Comparison of ENCODE assay signal across 8 mouse cellular contexts in genomic region chr7:19000421-19000820, GRCm38 (mm10). TPM values are rescaled to one million over a fixed set of nuclear protein-coding genes. Genes with fewer than 3 reads are reported as not detected.
A peak's percentile ranks its signal among the peaks of the same experiment; 100 is the strongest.
DNase-seq lines count a peak whose midpoint lies in the region; ATAC-seq and TF ChIP-seq lines count a peak whose summit lies in the region.

No protein-coding gene starts in this region.

- H3K4me3 ChIP-seq in liver, postnatal 0 days (ENCODE audit: low read depth, low read length) = peak overlapping the region; percentile 56

- WGBS in liver, postnatal 0 days (ENCODE audit: insufficient replicate concordance) = 44% methylated on average over 10 of the region's 10 CpGs

- TF ChIP-seq CTCF in liver, postnatal 0 days (IDR thresholded peaks at IDR 0.05; ENCODE audit: low read depth) = no peak

- no peak for ATAC-seq in cerebellum, adult (ENCODE audit: insufficient number of reproducible peaks, low FRiP score, low TSS enrichment)
- ATAC-seq in liver, postnatal 0 days = no peak

- peaks cover 11% of the 10 kb centered on the region; the same call in 1 of the 2 replicates for H3K36me3 ChIP-seq in liver, postnatal 0 days (replicated peaks; ENCODE audit: insufficient read depth, low read length)

- no peak for TF ChIP-seq EP300 in liver, postnatal 0 days (IDR thresholded peaks at IDR 0.05; ENCODE audit: low read depth)

- no peaks in the 10 kb centered on the region for H3K27me3 ChIP-seq in liver, postnatal 0 days (ENCODE audit: insufficient read depth, low read length)

- peak overlapping the region; percentile 98 for H3K4me2 ChIP-seq in liver, postnatal 0 days (ENCODE audit: low read depth, low read length)

- peak overlapping the region; percentile 60 for H3K9ac ChIP-seq in liver, postnatal 0 days (replicated peaks)

- H3K9me3 ChIP-seq in liver, postnatal 0 days (ENCODE audit: low read length) = no peaks in the 10 kb centered on the region

- H3K4me1 ChIP-seq in liver, postnatal 0 days (ENCODE audit: insufficient read depth) = peaks cover 34% of the 10 kb centered on the region

- H3K27ac ChIP-seq in liver, postnatal 0 days (ENCODE audit: low read depth) = peak overlapping the region; percentile 64

- DNase-seq in cerebellum, adult 11 months = peak; percentile 41
- DNase-seq in urinary bladder, adult 2 months (ENCODE audit: low spot score) = peak; percentile 41
- DNase-seq in urinary bladder, postnatal 4 days (ENCODE audit: low spot score in 2 of 2) = no peak
- peak; percentile 30 for DNase-seq in liver, postnatal 0 days
- no peak for DNase-seq in frontal cortex, postnatal 36 days (ENCODE audit: low spot score in 2 of 2)
- DNase-seq in left cerebral cortex, adult 11 months (ENCODE audit: low spot score) = no peak
- DNase-seq in MN1 (ENCODE audit: low spot score) = no peak

RNA-seq across cellular contexts. Expression of gene Irf2bp1, which starts 3.4 kb away (rescaled TPM):
- 15.8 and 20.3 TPM in 2 replicates for polyA plus RNA-seq in urinary bladder, adult 2 months (2012; rRNA removed)
- 6.3 and 8.8 TPM in 2 replicates for polyA plus RNA-seq in liver, postnatal 0 days (2015; fragmentation: Nextera tagmentation; extraction: Ambion mirVana)

RNA-seq across cellular contexts. Expression of gene Mypop, which starts 9.4 kb away (rescaled TPM):
- polyA plus RNA-seq in urinary bladder, adult 2 months (2012; rRNA removed) = 7.5 and 9.5 TPM in 2 replicates
- polyA plus RNA-seq in liver, postnatal 0 days (2015; fragmentation: Nextera tagmentation; extraction: Ambion mirVana) = 0.39 and 0.55 TPM in 2 replicates

RNA-seq across cellular contexts. Expression of gene Nanos2, which starts 13.2 kb away (rescaled TPM):
- polyA plus RNA-seq in urinary bladder, adult 2 months (2012; rRNA removed) = 0.04 TPM in 1 of 2 replicates, not detected in the other
- polyA plus RNA-seq in liver, postnatal 0 days (2015; fragmentation: Nextera tagmentation; extraction: Ambion mirVana) = not detected in 2 replicates

RNA-seq across cellular contexts. Expression of gene Foxa3, which starts 22.9 kb away (rescaled TPM):
- 0.04 TPM in 1 of 2 replicates, not detected in the other for polyA plus RNA-seq in urinary bladder, adult 2 months (2012; rRNA removed)
- polyA plus RNA-seq in liver, postnatal 0 days (2015; fragmentation: Nextera tagmentation; extraction: Ambion mirVana) = 61.0 and 84.0 TPM in 2 replicates

RNA-seq across cellular contexts. Expression of gene Sympk, which starts 23.8 kb away (rescaled TPM):
- 35.0 and 43.7 TPM in 2 replicates for polyA plus RNA-seq in urinary bladder, adult 2 months (2012; rRNA removed)
- 6.9 and 7.1 TPM in 2 replicates for polyA plus RNA-seq in liver, postnatal 0 days (2015; fragmentation: Nextera tagmentation; extraction: Ambion mirVana)

Comparison
In these comparisons a context has a peak if more than half of its experiments do, and no peak if none do; other contexts are left out.
1. DNase-seq: peak in cerebellum, adult 11 months (single experiment), urinary bladder, adult 2 months (single experiment) and liver, postnatal 0 days (single experiment); none in urinary bladder, postnatal 4 days (0 of 2), frontal cortex, postnatal 36 days (0 of 2), left cerebral cortex, adult 11 months (single experiment) and MN1 (single experiment).